Mouse (Mus musculus) right cerebral cortex, postnatal 14 days (tissue): ENCODE results near the gene Krt75.
"Not testable (repeated sequence)": the region's sequence is repeated elsewhere in the genome, so short reads cannot be mapped to it uniquely, and the experiment has no call there.

Experiments
- DNase-seq: peaks from one replicate; pipeline ENCODE4 v3.0.0; 2022

The Krt75 gene

GRCm38 (mm10) chr15:101573796-101574345 lies at the start of gene Krt75:
Krt75 (minus strand) TSS chr15:101573904.
- DNase-seq, result no peak

- DNase-seq, result no peak
These were observed 25.4 kb upstream of the Krt75 start for GRCm38 (mm10) chr15:101599123-101599522.

- no peak for DNase-seq
These were observed 14.5 kb upstream of the Krt75 start for GRCm38 (mm10) chr15:101588216-101588615.

- DNase-seq, result no peak
These were observed 10.8 kb upstream of the Krt75 start for GRCm38 (mm10) chr15:101584456-101584855.

- DNase-seq, result no peak
These were observed 9.7 kb upstream of the Krt75 start for GRCm38 (mm10) chr15:101583211-101583965.

GRCm38 (mm10) chr15:101581701-101582100 lies 8.0 kb upstream of the Krt75 start:
- no peak for DNase-seq

- DNase-seq, result no peak
These were observed 1.8 kb upstream of the Krt75 start for GRCm38 (mm10) chr15:101575506-101575905.

- no peak for DNase-seq
These were observed 5.9 kb downstream of the Krt75 start for GRCm38 (mm10) chr15:101567780-101568179.

- no peak for DNase-seq
These were observed 10.9 kb downstream of the Krt75 start, which contains the start of gene Krt90 for GRCm38 (mm10) chr15:101562850-101563249. Krt90 (minus strand) TSS chr15:101562950.

- no peak for DNase-seq
These were observed 15.6 kb downstream of the Krt75 start for GRCm38 (mm10) chr15:101558034-101558646.

- DNase-seq, result peak; percentile 40
These were observed 20.5 kb downstream of the Krt75 start for GRCm38 (mm10) chr15:101553169-101553568.

- no peak for DNase-seq
These were observed 21.5 kb downstream of the Krt75 start for GRCm38 (mm10) chr15:101552188-101552587.

GRCm38 (mm10) chr15:101550567-101550966 lies 23.1 kb downstream of the Krt75 start, which contains the start of gene Krt82:
Krt82 (minus strand) TSS chr15:101550667.
- no peak for DNase-seq

- DNase-seq, result no peak
These were observed 29.2 kb downstream of the Krt75 start for GRCm38 (mm10) chr15:101544478-101544877.

GRCm38 (mm10) chr15:101542543-101542942 lies 31.2 kb downstream of the Krt75 start:
- DNase-seq, result no peak

GRCm38 (mm10) chr15:101538580-101538900 lies 35.2 kb downstream of the Krt75 start:
- no peak for DNase-seq

- no peak for DNase-seq
These were observed 35.7 kb downstream of the Krt75 start for GRCm38 (mm10) chr15:101537864-101538579.

- DNase-seq, result no peak
These were observed 37.5 kb downstream of the Krt75 start for GRCm38 (mm10) chr15:101536054-101536850.

- no peak for DNase-seq
These were observed 41.0 kb downstream of the Krt75 start, which contains the start of gene Krt84 for GRCm38 (mm10) chr15:101532720-101533119. Krt84 (minus strand) TSS chr15:101532820.

GRCm38 (mm10) chr15:101522556-101523232 lies 51.0 kb downstream of the Krt75 start:
- no peak for DNase-seq

GRCm38 (mm10) chr15:101519792-101520191 lies 53.9 kb downstream of the Krt75 start:
- DNase-seq, result peak; percentile 90

- not testable (repeated sequence) for DNase-seq
These were observed 56.5 kb downstream of the Krt75 start, which contains the start of gene Gm49425 for GRCm38 (mm10) chr15:101517161-101517560. Gm49425 (minus strand) TSS chr15:101517261.
